Mouse (Mus musculus) small intestine, adult 2 months (tissue): ENCODE results near the gene H2-D1. TPM values are rescaled to one million over a fixed set of nuclear protein-coding genes. Genes with fewer than 3 reads are reported as not detected.
"Not testable (repeated sequence)": the region's sequence is repeated elsewhere in the genome, so short reads cannot be mapped to it uniquely, and the experiment has no call there.

Experiments used
- H3K27ac ChIP-seq: fragments of 200-500 bp; 2 replicates; pipeline ENCODE4 v1.5.1; 2012; ENCODE audit warnings: low read depth, low read length, control low read depth, inconsistent platforms; ENCODE audit not compliant: insufficient read depth
- H3K27me3 ChIP-seq: fragments of 200-500 bp; 2 replicates; pipeline ENCODE4 v1.6.1; 2012; ENCODE audit warnings: mild to moderate bottlenecking, moderate library complexity, low read length, inconsistent platforms; ENCODE audit not compliant: control insufficient read depth, insufficient read depth
- H3K36me3 ChIP-seq: fragments of 200-500 bp; 2 replicates; pipeline ENCODE4 v1.6.1; 2012; ENCODE audit warnings: mild to moderate bottlenecking, low read length, control low read depth, inconsistent platforms; ENCODE audit not compliant: control insufficient read depth, insufficient read depth
- H3K4me1 ChIP-seq: fragments of 200-500 bp; 2 replicates; pipeline ENCODE4 v1.6.1; 2012; ENCODE audit warnings: low read length, inconsistent platforms, mixed read lengths; ENCODE audit not compliant: control insufficient read depth, insufficient read depth, insufficient read length
- H3K4me3 ChIP-seq: fragments of 200-500 bp; 2 replicates; pipeline ENCODE4 v1.5.1; 2012; ENCODE audit warnings: low read depth, mild to moderate bottlenecking, control low read depth, inconsistent platforms, low read length, moderate library complexity
- CTCF ChIP-seq: fragments of 200-500 bp; IDR thresholded peaks from 2 replicates; pipeline ENCODE4 v1.5.1; 2012; ENCODE audit warnings: low read depth, mild to moderate bottlenecking, control low read depth, inconsistent platforms, low read length, moderate library complexity, mixed read lengths; ENCODE audit not compliant: insufficient replicate concordance, insufficient read length; ENCODE audit errors: extremely low read depth
- POLR2A ChIP-seq: fragments of 200-500 bp; IDR thresholded peaks from 2 replicates; pipeline ENCODE4 v1.6.1; 2012; ENCODE audit warnings: low read depth, mild to moderate bottlenecking, control low read depth, inconsistent platforms, low read length, moderate library complexity
- WGBS: fragments of 180-500 bp; shearing (Covaris S2); methylation state at CpG from one replicate; pipeline ENCODE4 v1.1.7; 2018; 5-methylcytosine and 5-hydroxymethylcytosine counted together
- polyA plus RNA-seq: library from polyadenylated mRNA; depleted of rRNA; stranded (reverse); fragments of >200 nt; gene quantifications from 2 replicates; pipeline ENCODE4 v1.2.3, GENCODE M21; 2012

H2-D1 gene
- polyA plus RNA-seq, 1 experiment, result 1,546 TPM

DNA sequence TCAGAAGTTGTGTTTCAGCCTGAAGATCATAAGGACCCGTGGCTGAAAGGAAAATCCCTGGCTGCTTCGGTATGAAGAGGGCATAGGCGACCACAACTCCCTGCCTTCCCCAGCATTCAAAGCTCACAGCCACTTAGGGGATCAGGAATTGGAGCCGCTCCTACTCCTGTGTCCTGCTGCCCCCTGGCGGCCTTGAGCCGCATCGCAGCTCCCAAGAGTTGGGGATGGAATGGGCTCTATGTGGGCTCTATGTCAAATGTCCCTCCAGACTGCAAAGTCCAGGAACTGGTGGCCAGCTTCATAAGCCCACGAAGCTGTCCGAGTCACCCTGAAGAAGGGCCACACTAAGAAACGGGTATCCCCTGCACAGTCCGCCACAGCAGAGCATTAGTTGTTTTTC, 12.2 kb downstream of the H2-D1 start:
- Histone ChIP-seq H3K27ac (no peak overlapping the region), H3K36me3 (no peaks in the 10 kb centered on the region), H3K4me1 (peaks cover 5% of the 10 kb centered on the region; the same call in 1 of the 2 replicates), H3K4me3 (no peak overlapping the region), H3K27me3 (no peaks in the 10 kb centered on the region)
- WGBS, result 5% methylated on average over 11 of the region's 11 CpGs
- TF ChIP-seq CTCF, result peak; percentile 88
- TF ChIP-seq POLR2A, result no peak

GRCm38 (mm10) chr17:35276304-35276864, 13.9 kb downstream of the H2-D1 start:
- no peak for TF ChIP-seq POLR2A
- no peak overlapping the region for H3K27ac ChIP-seq
- 13% methylated on average over 13 of the region's 13 CpGs for WGBS
- peaks cover 6% of the 10 kb centered on the region; the same call in 1 of the 2 replicates for H3K4me1 ChIP-seq
- 0 out of 2 replicates have a peak overlapping the region, but pooled peaks have one; percentile 25 for H3K4me3 ChIP-seq
- H3K27me3 ChIP-seq, result no peaks in the 10 kb centered on the region
- no peaks in the 10 kb centered on the region for H3K36me3 ChIP-seq

GRCm38 (mm10) chr17:35278049-35278448, 15.5 kb downstream of the H2-D1 start:
- no peak for TF ChIP-seq CTCF
- no peak for TF ChIP-seq POLR2A
- H3K4me1 ChIP-seq, result peaks cover 6% of the 10 kb centered on the region; the same call in 1 of the 2 replicates
- WGBS, result 84% methylated on average over 8 of the region's 8 CpGs
- H3K27me3 ChIP-seq, result no peaks in the 10 kb centered on the region
- H3K36me3 ChIP-seq, result no peaks in the 10 kb centered on the region
- no peak overlapping the region for H3K4me3 ChIP-seq
- no peak overlapping the region for H3K27ac ChIP-seq

- H3K27me3 ChIP-seq, result no peaks in the 10 kb centered on the region
- no peak overlapping the region for H3K27ac ChIP-seq
- H3K36me3 ChIP-seq, result no peaks in the 10 kb centered on the region
- peaks cover 6% of the 10 kb centered on the region; the same call in 1 of the 2 replicates for H3K4me1 ChIP-seq
- WGBS, result 85% methylated on average over 13 of the region's 13 CpGs
- H3K4me3 ChIP-seq, result no peak overlapping the region
- TF ChIP-seq POLR2A, result no peak
- no peak for TF ChIP-seq CTCF
These were observed 16.6 kb downstream of the H2-D1 start for GRCm38 (mm10) chr17:35278957-35279688.

DNA sequence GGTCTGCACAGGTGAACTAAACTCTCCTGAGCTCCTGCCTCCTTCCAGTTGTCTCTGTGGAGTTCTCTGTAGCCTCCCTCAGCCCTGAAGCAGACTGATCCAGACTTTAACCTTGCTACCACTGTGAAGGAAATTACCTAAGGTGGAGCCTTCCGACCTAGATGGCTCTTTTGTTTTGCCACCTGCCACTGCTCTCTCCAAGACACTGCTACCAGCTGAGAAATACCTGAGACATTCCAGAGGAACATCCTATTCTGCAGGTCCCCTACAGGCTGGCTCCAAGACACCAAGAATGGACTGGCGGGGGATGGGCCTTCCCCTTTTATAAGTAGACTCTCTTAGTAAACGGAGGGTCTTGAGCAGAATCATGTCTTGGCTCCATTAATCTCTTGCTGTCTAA, 17.7 kb downstream of the H2-D1 start:
- Histone ChIP-seq H3K27me3 (no peaks in the 10 kb centered on the region), H3K27ac (no peak overlapping the region), H3K4me3 (no peak overlapping the region), H3K36me3 (no peaks in the 10 kb centered on the region), H3K4me1 (peaks cover 6% of the 10 kb centered on the region; the same call in 1 of the 2 replicates)
- WGBS, result 57% methylated on average over 3 of the region's 3 CpGs
- no peak for TF ChIP-seq CTCF

DNA sequence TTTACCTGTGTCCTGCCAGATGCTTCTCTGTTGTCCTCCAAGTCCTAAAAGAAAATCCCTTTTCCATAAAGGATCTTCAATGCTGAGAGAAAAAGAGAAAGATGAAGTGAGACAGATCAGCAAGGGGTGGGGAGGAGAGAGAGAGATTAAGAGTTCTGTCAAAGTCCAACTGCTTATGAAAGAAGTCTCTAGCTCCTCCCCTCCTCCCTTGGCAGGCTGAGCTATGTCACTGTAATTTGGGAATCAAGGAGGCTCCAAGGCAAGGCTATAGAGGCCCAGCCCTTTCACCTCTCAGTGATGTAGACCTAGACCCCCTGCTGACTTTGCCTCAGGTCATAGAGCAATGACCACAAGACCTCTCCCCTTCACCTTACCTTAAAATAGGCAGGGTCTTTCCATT, 22.9 kb downstream of the H2-D1 start:
- Histone ChIP-seq H3K4me3 (no peak overlapping the region), H3K27me3 (no peaks in the 10 kb centered on the region), H3K36me3 (no peaks in the 10 kb centered on the region), H3K27ac (no peak overlapping the region), H3K4me1 (0 out of 2 replicates have a peak, but pooled peaks cover 2% of the 10 kb centered on the region)
- TF ChIP-seq CTCF (no peak; the same call in 1 of the 2 replicates), POLR2A (no peak)

DNA sequence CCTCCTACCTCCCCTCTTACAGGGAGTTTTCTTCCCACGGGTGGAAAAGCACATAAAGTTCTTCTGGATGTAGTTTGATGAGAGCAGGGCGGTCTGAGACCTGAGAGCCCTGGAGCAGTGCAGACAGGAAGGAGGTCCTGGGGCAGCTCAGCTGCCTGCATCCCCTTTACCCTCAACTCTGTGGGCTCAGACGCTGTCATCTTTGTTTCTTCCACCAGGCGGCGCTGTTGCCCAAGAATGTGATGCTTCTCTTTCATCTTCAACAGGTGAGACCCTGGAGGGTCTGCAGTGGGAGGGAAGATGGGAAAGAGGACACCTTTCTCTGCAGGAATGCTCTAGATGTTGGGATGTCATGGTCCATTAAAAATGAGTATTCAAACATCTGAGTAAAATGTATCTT, 33.3 kb downstream of the H2-D1 start:
- peak; percentile 78; the same call in 1 of the 2 replicates for TF ChIP-seq CTCF
- 4% methylated on average over 5 of the region's 5 CpGs for WGBS
- H3K36me3 ChIP-seq, H3K4me1 ChIP-seq, H3K27me3 ChIP-seq, H3K27ac ChIP-seq, H3K4me3 ChIP-seq: not testable (repeated sequence)

- H3K27me3 ChIP-seq, H3K27ac ChIP-seq, H3K4me3 ChIP-seq, H3K36me3 ChIP-seq: not testable (repeated sequence)
- peaks cover 13% of the 10 kb centered on the region; the same call in 1 of the 2 replicates for H3K4me1 ChIP-seq
- 87% methylated on average over 7 of the region's 7 CpGs for WGBS
These were observed 37.9 kb downstream of the H2-D1 start for GRCm38 (mm10) chr17:35300261-35300945.
